Mouse (Mus musculus) ES-Bruce4 (cell line): Measurements from ENCODE around the gene Lcn9. TPM values are rescaled to one million over a fixed set of nuclear protein-coding genes. Genes with fewer than 3 reads are reported as not detected.

Experiments used
- H3K27ac ChIP-seq: 2 replicates; pipeline ENCODE4 v1.5.1; 2012; ENCODE audit warnings: low read length, inconsistent platforms; ENCODE audit not compliant: insufficient read depth
- H3K27me3 ChIP-seq: 2 replicates; pipeline ENCODE4 v1.6.1; 2012; ENCODE audit warnings: mild to moderate bottlenecking, low read length, inconsistent platforms; ENCODE audit not compliant: control insufficient read depth, poor library complexity, insufficient read depth, severe bottlenecking
- H3K36me3 ChIP-seq: 2 replicates; pipeline ENCODE4 v1.6.1; 2012; ENCODE audit warnings: inconsistent platforms, mild to moderate bottlenecking, low read length, moderate library complexity; ENCODE audit not compliant: control insufficient read depth, poor library complexity, insufficient read depth, severe bottlenecking
- H3K4me1 ChIP-seq: one replicate; pipeline ENCODE4 v1.8.1; 2011; ENCODE audit warnings: low read length; ENCODE audit not compliant: control insufficient read depth, insufficient read depth
- H3K4me3 ChIP-seq: 2 replicates; pipeline ENCODE4 v1.5.1; 2011; ENCODE audit warnings: low read depth, mild to moderate bottlenecking, low read length
- H3K9ac ChIP-seq: 2 replicates; pipeline ENCODE4 v1.6.1; 2012; ENCODE audit warnings: low read depth, mild to moderate bottlenecking, inconsistent platforms; ENCODE audit not compliant: poor library complexity, severe bottlenecking
- H3K9me3 ChIP-seq: replicated peaks from 2 replicates; pipeline ENCODE4 v1.6.1; 2012; ENCODE audit warnings: mild to moderate bottlenecking, low read length, inconsistent platforms; ENCODE audit not compliant: control insufficient read depth, poor library complexity, insufficient read depth, severe bottlenecking
- CTCF ChIP-seq: IDR thresholded peaks from one replicate; pipeline ENCODE4 v1.8.1; 2011; ENCODE audit warnings: low read depth, low read length
- EP300 ChIP-seq: IDR thresholded peaks from 2 replicates; pipeline ENCODE4 v1.6.1; 2011; ENCODE audit warnings: low read depth, low read length; ENCODE audit not compliant: insufficient read depth
- POLR2A ChIP-seq: IDR thresholded peaks from one replicate; pipeline ENCODE4 v1.8.1; 2011; ENCODE audit warnings: low read length; ENCODE audit not compliant: insufficient read depth
- polyA plus RNA-seq: library from polyadenylated mRNA; stranded (reverse); fragments of >200 nt; gene quantifications from 2 replicates; pipeline ENCODE4 v1.2.4, GENCODE M21; 2011; ENCODE audit warnings: low read depth; ENCODE audit not compliant: missing spikeins, insufficient read depth, insufficient read length

Gene Lcn9
- polyA plus RNA-seq, 1 experiment: not detected

GRCm38 (mm10) chr2:25781957-25782356, 41.0 kb upstream of the Lcn9 start, which contains the start of gene Gm13539:
TSS of gene Gm13539 (plus strand) at chr2:25782257.
- Histone ChIP-seq H3K9ac (no peak within 1 kb of the TSS), H3K36me3 (no peaks in the 10 kb centered on the region), H3K27me3 (no peaks in the 10 kb centered on the region), H3K4me1 (no peaks in the 10 kb centered on the region), H3K27ac (no peak within 1 kb of the TSS), H3K4me3 (no peak within 1 kb of the TSS), H3K9me3 (no peaks in the 10 kb centered on the region)
- TF ChIP-seq EP300 (no peak), POLR2A (no peak), CTCF (no peak)

- Histone ChIP-seq H3K9ac (no peak overlapping the region), H3K4me3 (no peak overlapping the region), H3K36me3 (no peaks in the 10 kb centered on the region), H3K27me3 (no peaks in the 10 kb centered on the region), H3K27ac (no peak overlapping the region), H3K9me3 (no peaks in the 10 kb centered on the region), H3K4me1 (no peaks in the 10 kb centered on the region)
- TF ChIP-seq EP300: no peak
- no peak for TF ChIP-seq POLR2A
- no peak for TF ChIP-seq CTCF
Measured at GRCm38 (mm10) chr2:25785573-25786322, 37.2 kb upstream of the Lcn9 start.

- peaks cover 2% of the 10 kb centered on the region; the same call in 1 of the 2 replicates for H3K27me3 ChIP-seq
- H3K27ac ChIP-seq: no peak overlapping the region
- no peaks in the 10 kb centered on the region for H3K36me3 ChIP-seq
- H3K4me1 ChIP-seq: no peaks in the 10 kb centered on the region
- H3K4me3 ChIP-seq: no peak overlapping the region
- no peak for TF ChIP-seq POLR2A
- TF ChIP-seq CTCF: no peak
- no peak for TF ChIP-seq EP300
- no peaks in the 10 kb centered on the region for H3K9me3 ChIP-seq
- H3K9ac ChIP-seq: no peak overlapping the region
Measured at GRCm38 (mm10) chr2:25789092-25789491, 33.9 kb upstream of the Lcn9 start.

GRCm38 (mm10) chr2:25797635-25798034, 25.3 kb upstream of the Lcn9 start:
- no peaks in the 10 kb centered on the region for H3K9me3 ChIP-seq
- no peaks in the 10 kb centered on the region for H3K36me3 ChIP-seq
- TF ChIP-seq EP300 (no peak), CTCF (no peak), POLR2A (no peak)
- H3K27ac ChIP-seq: no peak overlapping the region
- no peaks in the 10 kb centered on the region for H3K4me1 ChIP-seq
- no peak overlapping the region for H3K9ac ChIP-seq
- H3K4me3 ChIP-seq: no peak overlapping the region
- no peaks in the 10 kb centered on the region for H3K27me3 ChIP-seq

GRCm38 (mm10) chr2:25798065-25798464, 24.9 kb upstream of the Lcn9 start:
- Histone ChIP-seq H3K9ac (no peak overlapping the region), H3K4me1 (no peaks in the 10 kb centered on the region), H3K36me3 (no peaks in the 10 kb centered on the region), H3K9me3 (no peaks in the 10 kb centered on the region), H3K4me3 (no peak overlapping the region), H3K27me3 (no peaks in the 10 kb centered on the region), H3K27ac (no peak overlapping the region)
- TF ChIP-seq CTCF: no peak
- TF ChIP-seq POLR2A: no peak
- TF ChIP-seq EP300: no peak

- no peaks in the 10 kb centered on the region for H3K4me1 ChIP-seq
- H3K9me3 ChIP-seq: no peaks in the 10 kb centered on the region
- no peaks in the 10 kb centered on the region for H3K27me3 ChIP-seq
- no peak overlapping the region for H3K27ac ChIP-seq
- no peaks in the 10 kb centered on the region for H3K36me3 ChIP-seq
- no peak overlapping the region for H3K4me3 ChIP-seq
- H3K9ac ChIP-seq: no peak overlapping the region
- TF ChIP-seq POLR2A (no peak), EP300 (no peak), CTCF (no peak)
Measured at GRCm38 (mm10) chr2:25811711-25812110, 11.2 kb upstream of the Lcn9 start.
